Mouse (Mus musculus): ENCODE measurements around the gene Ccdc36. TPM values are rescaled to one million over a fixed set of nuclear protein-coding genes. Genes with fewer than 3 reads are reported as not detected.

Ccdc36 gene
- 0.81 and 1.1 TPM in 2 replicates for polyA plus RNA-seq (2016; fragmentation: Nextera tagmentation; extraction: Ambion mirVana)

GRCm38 (mm10) chr9:108428384-108428783 lies at the start of gene Ccdc36:
TSS of gene Ccdc36 (minus strand) at chr9:108428484.
- Histone ChIP-seq H3K27me3 (ENCODE audit: low read depth, poor library complexity, severe bottlenecking) (no peaks in the 10 kb centered on the region), H3K27ac (replicated peaks) (no peak within 1 kb of the TSS), H3K4me3 (no peak within 1 kb of the TSS), H3K4me1 (peaks cover 7% of the 10 kb centered on the region), H3K9me3 (replicated peaks) (no peaks in the 10 kb centered on the region), H3K36me3 (no peaks in the 10 kb centered on the region)
- no peak for DNase-seq (ENCODE audit: low spot score)

DNA sequence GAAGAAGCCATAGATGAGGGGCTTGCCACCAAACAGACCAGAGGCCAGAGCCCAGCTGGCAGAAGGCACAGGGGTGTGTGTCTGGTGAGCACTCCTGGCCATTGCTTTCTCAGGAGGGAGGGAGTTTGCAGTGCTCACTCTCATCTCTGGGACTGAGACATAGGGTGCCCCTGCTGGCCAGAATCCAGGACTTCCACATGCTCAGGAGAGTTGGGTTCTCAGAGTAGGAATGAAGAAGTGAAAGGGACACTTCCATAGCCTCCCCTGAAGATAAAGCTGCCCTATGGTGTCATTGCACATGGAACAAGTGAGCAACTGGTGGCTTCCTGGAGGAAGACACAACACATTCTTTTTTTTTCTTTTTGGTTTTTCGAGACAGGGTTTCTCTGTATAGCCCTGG lies 46.2 kb upstream of the Ccdc36 start:
- no peaks in the 10 kb centered on the region for H3K9me3 ChIP-seq (replicated peaks)
- H3K4me3 ChIP-seq: no peak overlapping the region
- H3K36me3 ChIP-seq: no peaks in the 10 kb centered on the region
- no peaks in the 10 kb centered on the region for H3K27me3 ChIP-seq (ENCODE audit: low read depth, poor library complexity, severe bottlenecking)
- no peak for DNase-seq (ENCODE audit: low spot score)
- whole genome bisulfite sequencing: 67% methylated on average over 1 of the region's 1 CpGs
- H3K4me1 ChIP-seq: peaks cover 17% of the 10 kb centered on the region
- no peak overlapping the region for H3K27ac ChIP-seq (replicated peaks)

DNA sequence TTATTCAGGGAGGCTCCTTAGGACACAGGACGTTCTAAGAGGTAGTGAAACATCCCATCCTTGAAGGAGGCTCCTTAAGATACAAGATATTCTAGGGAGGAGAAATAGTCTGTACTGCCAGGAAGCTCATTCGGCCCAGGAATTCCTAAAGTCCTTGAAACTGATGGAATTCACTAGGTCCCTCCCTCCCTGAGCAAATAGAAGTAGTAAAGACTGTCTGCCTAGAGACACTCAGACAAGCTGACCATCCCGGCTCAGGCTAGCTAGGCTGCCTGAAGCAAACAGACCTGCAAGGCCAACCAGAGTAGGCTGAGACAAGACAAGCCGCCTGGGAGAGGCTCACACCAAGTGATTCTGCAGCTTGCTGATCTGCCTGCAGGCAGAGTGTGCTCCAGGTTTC lies 41.6 kb upstream of the Ccdc36 start:
- Histone ChIP-seq H3K27me3 (ENCODE audit: low read depth, poor library complexity, severe bottlenecking) (no peaks in the 10 kb centered on the region), H3K4me1 (no peaks in the 10 kb centered on the region), H3K27ac (replicated peaks) (no peak overlapping the region), H3K9me3 (replicated peaks) (no peaks in the 10 kb centered on the region; the same call in 1 of the 2 replicates), H3K36me3 (peaks cover 31% of the 10 kb centered on the region), H3K4me3 (no peak overlapping the region)
- DNase-seq (ENCODE audit: low spot score): no peak
- WGBS: 85% methylated on average over 4 of the region's 4 CpGs

DNA sequence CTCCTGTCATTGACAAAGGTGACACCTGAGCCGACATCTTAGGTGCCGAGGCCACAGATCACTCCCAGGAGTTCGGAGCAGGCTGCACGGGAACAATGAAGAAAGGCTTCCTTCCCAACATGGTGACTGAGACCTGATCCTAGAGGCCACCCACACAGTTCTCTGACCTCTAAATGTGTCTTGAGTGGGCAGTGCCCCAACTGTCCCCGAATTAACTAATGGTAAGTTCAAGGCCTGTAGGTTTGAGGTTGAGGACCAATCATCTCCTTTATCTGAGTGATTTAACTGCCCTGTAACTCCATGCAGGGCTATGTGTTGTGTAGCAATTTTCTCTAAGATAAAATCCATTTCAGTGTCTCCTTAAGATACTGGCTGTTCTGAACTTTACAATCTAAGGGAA lies 41.1 kb upstream of the Ccdc36 start:
- Histone ChIP-seq H3K27ac (replicated peaks) (no peak overlapping the region), H3K36me3 (peaks cover 35% of the 10 kb centered on the region)
- WGBS: 87% methylated on average over 5 of the region's 5 CpGs

GRCm38 (mm10) chr9:108466219-108466618 lies 37.9 kb upstream of the Ccdc36 start:
- 91% methylated on average over 2 of the region's 2 CpGs for WGBS
- DNase-seq (ENCODE audit: low spot score): no peak
- H3K27ac ChIP-seq (replicated peaks): no peak overlapping the region
- peaks cover 15% of the 10 kb centered on the region for H3K4me1 ChIP-seq
- no peak overlapping the region for H3K4me3 ChIP-seq
- no peaks in the 10 kb centered on the region for H3K27me3 ChIP-seq (ENCODE audit: low read depth, poor library complexity, severe bottlenecking)
- H3K9me3 ChIP-seq (replicated peaks): no peaks in the 10 kb centered on the region; the same call in 1 of the 2 replicates
- peaks cover 59% of the 10 kb centered on the region for H3K36me3 ChIP-seq

More for the DNA sequence above, 41.1 kb upstream of the Ccdc36 start:
- DNase-seq (ENCODE audit: low spot score): no peak
- Histone ChIP-seq H3K27me3 (ENCODE audit: low read depth, poor library complexity, severe bottlenecking) (no peaks in the 10 kb centered on the region), H3K9me3 (replicated peaks) (no peaks in the 10 kb centered on the region; the same call in 1 of the 2 replicates), H3K4me3 (no peak overlapping the region), H3K4me1 (no peaks in the 10 kb centered on the region)

DNA sequence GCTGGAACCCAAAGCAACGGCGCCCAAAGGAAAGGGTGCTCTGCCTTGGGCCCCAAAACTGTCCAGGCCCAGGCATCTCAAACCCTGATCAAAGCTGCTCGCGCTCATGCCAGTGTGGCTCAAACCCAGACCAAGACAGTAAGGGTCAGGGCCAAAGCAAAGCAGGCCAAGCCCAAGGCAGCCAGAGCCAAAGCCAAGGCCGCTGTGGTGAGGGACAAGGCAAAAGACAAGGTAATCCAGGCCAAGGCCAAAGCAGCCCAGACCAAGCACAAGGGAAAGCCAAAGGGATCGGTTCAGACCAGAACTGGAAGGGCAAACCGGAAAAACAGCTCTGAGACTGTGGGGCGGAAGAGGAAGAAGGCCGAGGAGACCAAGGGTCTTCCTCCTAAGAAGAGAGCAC lies 35.4 kb upstream of the Ccdc36 start:
- Histone ChIP-seq H3K27me3 (ENCODE audit: low read depth, poor library complexity, severe bottlenecking) (no peaks in the 10 kb centered on the region), H3K36me3 (peaks cover 59% of the 10 kb centered on the region), H3K27ac (replicated peaks) (no peak overlapping the region), H3K4me3 (no peak overlapping the region), H3K4me1 (peaks cover 23% of the 10 kb centered on the region), H3K9me3 (replicated peaks) (no peaks in the 10 kb centered on the region; the same call in 1 of the 2 replicates)
- WGBS: 97% methylated on average over 9 of the region's 9 CpGs
- no peak for DNase-seq (ENCODE audit: low spot score)

DNA sequence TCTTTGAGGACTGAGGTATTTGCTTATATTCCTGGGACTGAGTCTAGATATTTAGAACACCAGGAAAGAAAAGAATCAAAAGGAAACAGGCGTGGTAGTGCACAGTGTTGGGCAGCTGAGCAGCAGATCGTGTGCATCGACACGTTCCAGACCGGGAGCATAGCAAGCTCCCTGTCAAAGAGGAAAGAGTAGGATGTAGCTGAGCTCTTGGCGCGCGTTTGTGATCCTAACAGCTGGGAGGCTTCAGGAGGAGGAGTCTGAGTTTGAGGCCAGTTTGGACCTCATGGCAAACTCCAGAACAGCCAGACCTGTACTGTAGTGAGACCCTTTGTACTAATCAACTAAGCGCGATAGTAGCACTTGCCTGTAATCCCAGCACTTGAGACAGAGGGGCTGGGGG lies 33.9 kb upstream of the Ccdc36 start:
- no peaks in the 10 kb centered on the region for H3K9me3 ChIP-seq (replicated peaks)
- no peak overlapping the region for H3K27ac ChIP-seq (replicated peaks)
- 93% methylated on average over 10 of the region's 10 CpGs for WGBS
- no peaks in the 10 kb centered on the region for H3K27me3 ChIP-seq (ENCODE audit: low read depth, poor library complexity, severe bottlenecking)
- H3K4me1 ChIP-seq: peaks cover 23% of the 10 kb centered on the region
- DNase-seq (ENCODE audit: low spot score): no peak
- H3K4me3 ChIP-seq: peak overlapping the region; percentile 97; the same call in 1 of the 2 replicates
- H3K36me3 ChIP-seq: peaks cover 51% of the 10 kb centered on the region

- H3K27ac ChIP-seq (replicated peaks): peak overlapping the region; percentile 94; the same call in 1 of the 2 replicates
- DNase-seq (ENCODE audit: low spot score): no peak
- H3K4me3 ChIP-seq: peak overlapping the region; percentile 97
- peaks cover 46% of the 10 kb centered on the region for H3K36me3 ChIP-seq
- peaks cover 23% of the 10 kb centered on the region for H3K4me1 ChIP-seq
- WGBS: 89% methylated on average over 5 of the region's 5 CpGs
- no peaks in the 10 kb centered on the region for H3K27me3 ChIP-seq (ENCODE audit: low read depth, poor library complexity, severe bottlenecking)
- H3K9me3 ChIP-seq (replicated peaks): no peaks in the 10 kb centered on the region
Observed at GRCm38 (mm10) chr9:108461675-108462074, 33.4 kb upstream of the Ccdc36 start.

DNA sequence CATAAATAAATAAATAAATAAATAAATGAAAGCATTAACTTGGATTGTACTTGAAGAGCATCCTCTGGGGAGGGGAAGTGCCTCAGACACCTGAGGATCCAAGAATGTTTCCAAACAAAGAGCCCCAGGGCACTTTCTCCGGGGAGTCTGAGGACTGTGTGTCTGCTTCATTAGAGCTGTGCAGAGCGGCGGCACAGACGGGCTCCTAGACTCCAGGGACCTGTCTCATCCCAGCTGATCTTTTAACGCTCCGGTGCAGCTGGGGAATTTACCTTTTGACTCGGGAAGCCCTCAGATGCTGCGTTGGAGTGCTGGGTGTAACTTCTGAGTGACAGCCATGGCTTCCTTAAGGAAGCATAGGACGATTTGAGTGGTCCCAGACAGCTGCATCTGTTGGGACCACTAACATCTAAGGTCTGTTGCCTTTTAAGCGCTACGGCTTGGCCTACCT lies 32.9 kb upstream of the Ccdc36 start, which contains the start of gene Klhdc8b:
TSS of gene Klhdc8b (minus strand) at position 401 of the 451 bp plus-strand sequence.
- DNase-seq (ENCODE audit: low spot score): no peak
- Histone ChIP-seq H3K4me3 (peak within 1 kb of the TSS; percentile 97), H3K27ac (replicated peaks) (peak within 1 kb of the TSS; percentile 94), H3K4me1 (peaks cover 23% of the 10 kb centered on the region), H3K36me3 (peaks cover 41% of the 10 kb centered on the region), H3K9me3 (replicated peaks) (no peaks in the 10 kb centered on the region), H3K27me3 (ENCODE audit: low read depth, poor library complexity, severe bottlenecking) (no peaks in the 10 kb centered on the region)
- WGBS: 29% methylated on average over 11 of the region's 11 CpGs

DNA sequence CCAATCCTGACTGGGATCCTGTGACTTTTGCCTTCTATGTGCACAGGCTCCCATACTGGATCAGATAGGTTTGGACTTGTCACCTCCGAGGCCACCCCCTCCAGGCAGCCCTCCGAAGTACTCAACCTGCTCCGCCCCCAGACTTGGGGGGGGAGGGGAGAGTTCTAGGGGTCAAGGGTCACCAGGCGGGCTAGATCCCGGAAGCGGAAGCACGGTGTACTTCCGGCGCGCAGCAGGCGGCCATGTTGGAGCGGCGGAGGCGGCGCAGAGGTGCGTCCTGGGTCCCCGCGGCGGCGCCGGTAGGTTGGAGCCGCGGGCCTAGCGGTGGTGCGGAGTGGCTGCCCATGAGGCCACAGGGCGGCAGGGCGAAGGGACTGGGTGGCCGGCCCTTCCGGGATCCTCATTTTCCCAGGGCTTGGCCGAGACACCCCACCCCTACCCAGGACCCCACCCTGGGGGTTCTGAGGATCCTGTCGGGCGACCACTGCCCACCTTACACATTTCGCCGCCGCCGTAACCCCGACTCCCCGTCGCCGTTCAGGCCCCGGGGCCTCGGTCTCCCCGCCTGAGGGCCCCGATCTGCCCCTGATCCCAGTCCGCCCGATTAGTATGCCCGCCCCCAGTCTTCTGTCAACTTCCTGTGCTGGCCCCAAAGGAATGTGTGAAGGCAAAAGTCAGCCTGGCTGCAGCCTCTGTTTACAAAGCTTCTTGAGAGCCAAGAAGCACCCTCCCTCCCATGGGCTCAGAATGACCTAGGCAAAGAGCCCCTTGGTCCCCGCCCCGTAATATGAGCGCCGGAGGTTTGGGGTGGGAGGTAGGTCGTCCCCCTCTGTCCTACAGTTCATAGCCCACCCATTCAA lies 32.3 kb upstream of the Ccdc36 start, which contains the start of gene Ccdc71:
TSS of gene Ccdc71 (plus strand) at position 209 of the 860 bp plus-strand sequence.
- peaks cover 23% of the 10 kb centered on the region for H3K4me1 ChIP-seq
- WGBS: 1% methylated on average over 51 of the region's 52 CpGs
- H3K4me3 ChIP-seq: peak within 1 kb of the TSS; percentile 97
- no peaks in the 10 kb centered on the region for H3K27me3 ChIP-seq (ENCODE audit: low read depth, poor library complexity, severe bottlenecking)
- peak; percentile 89 for DNase-seq (ENCODE audit: low spot score)
- H3K9me3 ChIP-seq (replicated peaks): no peaks in the 10 kb centered on the region
- peaks cover 35% of the 10 kb centered on the region for H3K36me3 ChIP-seq
- H3K27ac ChIP-seq (replicated peaks): peak within 1 kb of the TSS; percentile 94

- H3K27me3 ChIP-seq (ENCODE audit: low read depth, poor library complexity, severe bottlenecking): no peaks in the 10 kb centered on the region
- peak overlapping the region; percentile 97 for H3K4me3 ChIP-seq
- no peaks in the 10 kb centered on the region for H3K9me3 ChIP-seq (replicated peaks)
- 92% methylated on average over 1 of the region's 1 CpGs for WGBS
- DNase-seq (ENCODE audit: low spot score): no peak
- peaks cover 28% of the 10 kb centered on the region for H3K36me3 ChIP-seq
- H3K4me1 ChIP-seq: peaks cover 23% of the 10 kb centered on the region
- peak overlapping the region; percentile 94 for H3K27ac ChIP-seq (replicated peaks)
Observed at GRCm38 (mm10) chr9:108459939-108460318, 31.6 kb upstream of the Ccdc36 start.

DNA sequence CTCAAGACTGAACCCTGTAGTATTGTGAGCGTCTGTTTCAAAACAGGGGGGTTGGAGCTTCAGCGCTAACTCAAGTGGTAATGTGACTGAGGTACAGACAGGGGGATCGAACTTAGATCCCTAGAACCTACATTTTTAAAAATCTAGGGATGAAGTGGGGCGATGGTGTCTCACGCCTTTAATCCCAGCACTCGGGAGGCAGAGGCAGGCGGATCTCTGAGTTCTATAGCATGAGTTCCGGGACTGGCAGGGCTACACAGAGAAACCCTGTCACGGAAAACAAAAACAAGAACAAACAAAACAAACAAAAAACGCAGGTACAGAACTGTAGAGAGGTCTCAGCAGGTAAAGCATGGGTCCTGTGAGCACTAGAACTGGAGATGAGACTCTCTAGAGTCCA lies 28.7 kb upstream of the Ccdc36 start:
- DNase-seq (ENCODE audit: low spot score): no peak
- Histone ChIP-seq H3K27ac (replicated peaks) (no peak overlapping the region), H3K36me3 (no peaks in the 10 kb centered on the region), H3K4me3 (no peak overlapping the region), H3K9me3 (replicated peaks) (no peaks in the 10 kb centered on the region), H3K27me3 (ENCODE audit: low read depth, poor library complexity, severe bottlenecking) (no peaks in the 10 kb centered on the region), H3K4me1 (peaks cover 29% of the 10 kb centered on the region)
- WGBS: 86% methylated on average over 10 of the region's 10 CpGs
